Mouse (Mus musculus) megakaryocyte, adult 5-6 weeks (primary cell): ENCODE data around the gene Mb21d2. TPM values are rescaled to one million over a fixed set of nuclear protein-coding genes. Genes with fewer than 3 reads are reported as not detected.

Source experiments
- ATAC-seq: 2 replicates; pipeline ENCODE4 v1.8.0; 2016; ENCODE audit warnings: mild to moderate bottlenecking, inconsistent platforms; ENCODE audit not compliant: poor library complexity, severe bottlenecking
- total RNA-seq, 2 experiments: library from RNA; stranded (forward) in 1 of 2; stranded (reverse) in 1 of 2; fragments of 153-499, 151-499 nt in 1 of 2; fragments of 221-1000, 200-1000 nt in 1 of 2; gene quantifications; 2 replicates each; pipeline versions ENCODE4 v1.2.3 to v1.2.4; 2015 to 2017

Gene Mb21d2
- total RNA-seq, 2 experiments from 2014 or later, result not detected

DNA sequence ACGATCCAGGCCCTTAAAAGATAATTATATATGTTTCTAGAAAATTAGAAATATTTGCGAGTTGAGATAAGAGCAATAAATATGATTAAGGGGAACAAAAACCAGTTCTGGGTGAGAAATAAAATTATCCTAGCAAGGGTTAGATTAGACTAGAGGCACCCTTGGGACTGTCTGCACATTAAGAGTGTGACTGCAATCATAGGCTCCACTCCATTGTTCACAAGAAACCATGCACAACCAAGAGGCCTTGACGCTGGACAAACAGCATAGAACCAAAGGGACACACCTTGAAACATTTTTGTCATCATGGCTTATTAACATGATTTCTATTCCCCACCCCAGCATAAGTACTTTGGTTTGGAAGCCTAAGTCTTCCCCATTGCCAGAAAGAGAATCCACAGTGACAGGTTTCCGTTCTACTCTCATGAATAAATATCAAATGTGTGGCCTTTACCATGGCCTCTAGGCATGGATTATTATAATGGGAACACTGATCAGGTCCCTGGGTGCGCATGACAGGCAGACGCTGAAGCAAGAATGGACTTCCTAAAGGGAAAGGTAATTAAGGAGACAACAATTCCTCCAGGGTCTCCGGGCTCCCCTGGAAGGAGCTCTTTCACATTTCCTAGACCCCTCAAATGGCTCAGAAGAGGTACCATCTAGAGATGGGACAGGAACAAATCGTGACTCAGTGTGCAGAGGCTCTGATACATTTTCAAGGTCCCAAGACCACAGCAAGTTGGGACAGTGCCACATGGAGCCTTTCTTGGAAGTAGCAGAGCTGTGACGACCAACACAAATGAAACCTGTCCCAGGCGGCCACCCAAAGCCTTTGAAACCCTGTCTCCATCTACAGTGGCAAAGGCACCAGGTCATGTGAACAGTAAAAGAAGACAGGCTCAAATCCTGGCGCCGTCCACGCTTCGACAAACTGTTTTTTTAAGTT, 26.6 kb downstream of the Mb21d2 start:
- no peak for ATAC-seq

DNA sequence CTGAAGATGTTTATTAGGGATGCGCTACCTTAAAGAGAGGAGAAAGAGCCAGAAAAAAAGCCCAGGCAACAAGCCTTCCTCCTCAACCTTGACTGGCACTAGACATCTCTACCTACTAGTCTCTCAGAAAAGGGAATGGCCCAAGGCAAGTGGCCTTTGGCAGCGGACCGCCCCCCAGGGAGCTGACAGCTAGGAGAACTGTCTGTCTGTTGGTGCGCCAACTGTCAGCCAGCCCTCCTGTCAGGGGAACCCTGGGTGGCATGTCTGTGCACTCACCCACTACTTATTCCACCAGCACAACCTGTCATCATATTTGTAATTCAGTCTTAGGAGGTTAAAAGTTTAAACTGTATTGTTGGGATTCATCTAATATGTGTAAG, 30.3 kb downstream of the Mb21d2 start:
- no peak for ATAC-seq

DNA sequence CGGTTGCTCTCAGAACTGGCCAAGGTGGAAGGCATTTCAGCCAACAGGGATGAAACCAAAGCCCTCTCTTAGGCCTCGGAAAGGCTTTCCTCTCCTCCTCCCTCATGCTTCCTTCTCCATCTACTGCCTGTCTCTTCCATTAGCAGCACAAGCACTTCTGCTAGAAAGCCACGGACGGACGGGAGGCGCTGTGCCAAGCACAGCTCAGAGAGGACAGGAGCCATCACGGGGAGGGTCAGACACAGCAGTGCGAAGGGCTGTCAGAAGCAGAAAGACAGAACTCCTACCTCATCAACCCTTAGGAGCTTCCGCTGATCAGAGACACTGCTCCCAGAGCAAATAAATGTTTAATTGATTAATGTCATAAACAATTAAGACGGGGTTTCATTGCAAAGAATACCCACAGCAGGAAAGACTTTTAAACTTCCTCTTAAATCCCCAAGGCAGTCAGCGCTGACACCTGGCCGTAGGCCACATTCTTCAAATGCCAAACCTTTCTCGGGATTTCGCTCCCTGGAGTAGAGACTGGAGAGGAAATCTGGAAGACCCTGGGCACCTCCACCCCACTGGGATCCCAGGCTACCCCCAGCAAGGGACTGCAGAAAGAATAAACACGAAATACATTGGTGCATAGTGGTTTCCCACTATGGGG, 30.8 kb downstream of the Mb21d2 start:
- ATAC-seq, result no peak

DNA sequence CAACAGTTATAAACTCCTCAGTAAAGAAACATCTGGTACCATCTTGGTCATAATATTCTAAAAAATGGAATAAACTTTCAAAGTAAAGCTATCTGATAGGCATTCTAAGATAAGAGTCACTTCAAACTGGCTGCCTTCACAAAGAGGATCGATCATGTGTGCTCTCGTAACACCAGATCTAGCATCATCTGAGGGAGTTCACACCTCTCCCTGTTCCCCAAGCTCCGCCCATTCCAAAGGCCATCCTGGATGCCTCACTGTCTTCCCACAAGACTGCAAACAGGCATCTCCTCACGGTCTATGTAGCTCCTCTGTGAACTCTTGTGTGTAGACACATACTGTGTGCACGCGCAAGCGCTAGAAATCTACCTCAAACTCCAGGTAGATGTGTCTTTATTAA, 32.9 kb downstream of the Mb21d2 start:
- ATAC-seq, result no peak

DNA sequence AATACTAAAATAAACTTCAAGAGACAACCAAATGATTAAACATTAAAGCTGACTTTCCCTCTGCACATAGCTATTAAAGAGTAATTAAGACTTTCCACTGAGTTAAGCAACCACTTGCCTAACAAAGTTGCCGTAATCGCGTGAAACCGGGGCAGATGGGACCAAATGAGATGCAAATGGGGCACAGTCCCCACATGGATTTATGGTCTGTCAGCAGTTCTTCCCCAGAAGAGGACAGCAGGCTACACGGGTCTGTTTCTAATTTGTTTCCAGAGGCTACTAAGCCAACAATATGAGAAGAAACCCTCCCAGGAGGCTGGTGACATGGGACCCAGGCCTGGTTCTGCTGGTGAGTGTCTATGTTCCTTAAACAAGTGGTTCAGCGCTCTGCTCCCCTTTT, 34.6 kb downstream of the Mb21d2 start:
- ATAC-seq, result no peak

DNA sequence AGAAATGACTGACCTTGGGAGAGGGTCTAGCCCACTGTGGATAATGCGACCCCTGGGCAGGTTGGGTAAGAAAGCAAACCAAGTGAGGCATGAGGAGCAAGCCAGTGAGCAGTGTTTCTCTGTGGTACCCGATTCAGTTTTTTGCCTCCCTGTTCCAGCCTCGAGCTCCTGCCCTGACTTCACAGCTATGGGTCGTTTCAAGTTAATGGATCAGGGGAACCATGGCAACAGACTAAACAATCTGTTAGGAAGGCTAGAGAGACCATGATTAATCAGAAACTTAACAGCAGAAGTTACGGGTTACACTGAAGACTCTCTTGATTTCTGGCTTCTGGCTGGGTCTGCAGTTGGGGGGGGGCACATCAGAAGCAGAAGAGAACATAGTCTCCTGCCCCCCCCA, 36.2 kb downstream of the Mb21d2 start:
- ATAC-seq, result no peak

DNA sequence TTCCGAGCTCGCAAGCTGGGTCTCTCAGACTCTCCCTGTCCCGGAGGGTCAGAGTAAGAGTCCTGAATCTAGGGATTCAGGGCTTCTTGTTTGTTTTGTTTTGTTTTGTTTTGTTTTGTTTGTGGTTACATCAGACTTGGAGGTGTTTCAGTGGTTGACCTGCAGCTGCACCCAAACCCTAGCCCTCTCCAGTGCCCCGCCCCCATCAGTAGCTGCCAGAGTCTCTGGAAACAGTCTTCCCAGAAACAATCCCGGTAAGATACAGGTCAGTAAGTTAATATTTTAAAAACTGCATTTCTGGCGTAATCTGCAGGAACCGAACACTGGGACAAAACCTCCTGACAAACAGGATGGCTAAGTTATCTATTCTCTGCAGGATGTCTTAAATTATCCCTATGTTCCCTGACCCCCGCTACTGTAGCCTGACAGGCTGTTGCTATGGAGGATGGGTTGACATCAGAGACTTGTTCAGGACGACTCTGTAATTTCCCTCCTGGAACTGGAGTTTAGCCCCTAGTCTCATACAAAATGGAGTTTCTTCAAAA, 43.2 kb downstream of the Mb21d2 start:
- no peak for ATAC-seq

DNA sequence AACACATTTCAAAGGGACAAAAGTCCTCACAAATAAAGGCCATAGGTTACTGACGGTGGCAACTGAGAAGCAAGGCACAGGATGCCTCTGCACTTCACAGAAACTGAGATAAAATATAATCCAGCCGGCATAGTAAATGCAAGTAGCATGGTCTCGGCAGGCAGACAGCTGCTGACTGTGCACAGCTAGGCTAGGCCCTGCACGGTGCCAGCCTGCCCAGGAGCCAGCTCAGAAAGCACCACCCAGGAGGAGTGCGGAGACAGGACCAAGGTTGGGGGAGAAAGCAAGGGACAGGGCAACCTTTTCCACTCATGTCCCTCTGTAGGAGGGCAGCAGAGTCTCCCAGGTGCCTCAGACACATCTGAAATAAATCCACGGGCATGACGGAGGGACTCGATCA, 44.0 kb downstream of the Mb21d2 start:
- ATAC-seq, result no peak

DNA sequence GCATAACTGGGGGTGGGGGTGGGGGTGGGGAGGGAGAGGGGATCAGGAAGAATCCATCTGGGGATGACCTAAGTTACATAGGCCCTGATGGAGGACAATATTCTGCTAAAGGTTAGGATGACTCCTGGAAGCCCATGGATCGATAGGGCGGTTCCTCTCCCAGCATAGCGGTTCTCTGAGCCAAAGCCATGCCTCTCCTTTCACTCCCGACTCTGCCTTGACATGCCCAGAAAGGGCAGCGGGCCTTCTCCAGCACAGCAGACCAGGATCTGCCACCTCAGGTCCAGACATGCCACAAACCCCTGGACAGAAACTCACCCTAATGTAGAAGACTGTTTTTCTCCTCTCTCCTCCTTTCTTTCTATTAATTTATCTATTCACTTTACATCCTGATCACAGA, 44.8 kb downstream of the Mb21d2 start:
- ATAC-seq, result no peak

DNA sequence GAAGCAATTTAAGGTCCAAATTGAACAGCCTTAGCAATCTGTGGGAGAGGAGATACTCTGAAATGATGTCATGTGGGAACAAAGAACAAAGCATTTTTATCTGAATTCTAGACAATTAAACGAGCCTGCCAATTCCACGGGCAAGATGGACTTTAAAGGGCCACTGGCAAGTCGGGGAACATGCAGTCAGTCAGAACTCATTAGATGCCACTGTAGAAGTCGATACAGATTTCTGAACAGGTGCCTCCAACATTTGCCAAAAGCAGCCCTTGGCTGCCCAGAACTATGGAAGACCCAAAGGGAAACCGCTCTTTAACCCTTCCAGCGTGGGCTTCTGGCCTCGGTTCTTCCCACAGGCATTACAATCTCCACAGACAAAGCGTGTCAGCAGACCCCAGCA, 45.8 kb downstream of the Mb21d2 start:
- ATAC-seq, result no peak

DNA sequence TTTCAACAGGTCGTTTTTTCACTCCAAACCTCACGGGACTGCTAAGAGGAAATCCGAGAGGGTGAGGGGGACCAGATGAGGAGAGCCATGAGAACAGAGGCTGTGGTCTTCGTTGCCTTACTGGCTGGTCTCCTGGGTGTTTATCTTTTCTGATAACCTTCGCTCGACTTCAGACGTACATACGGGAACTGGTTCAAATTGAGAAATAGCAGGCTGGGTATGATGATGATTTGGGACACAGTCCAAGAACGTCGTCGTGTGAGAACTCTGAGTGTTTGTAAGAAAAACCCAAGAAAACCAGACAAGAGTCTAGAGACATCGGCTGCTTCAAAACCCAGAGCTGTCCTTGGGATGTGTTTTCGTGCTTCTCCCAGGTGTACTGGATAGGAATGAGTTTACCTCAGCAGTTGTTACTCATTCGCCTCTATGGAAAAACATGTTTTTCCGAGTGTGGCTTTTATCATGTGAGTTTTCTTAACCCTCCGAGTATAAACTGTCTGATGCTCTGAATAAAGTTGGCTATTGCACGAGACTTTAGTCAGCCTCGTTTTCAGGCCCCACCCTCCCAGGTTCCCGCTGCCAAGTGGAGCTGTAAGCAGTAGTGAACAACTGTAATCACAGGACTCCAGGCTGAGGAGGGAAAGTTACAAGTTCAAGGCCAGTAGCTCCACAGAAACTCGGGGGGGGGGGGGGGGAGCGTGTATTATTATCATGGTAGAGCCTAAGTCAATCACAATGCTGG, 46.6 kb downstream of the Mb21d2 start:
- ATAC-seq, result no peak

DNA sequence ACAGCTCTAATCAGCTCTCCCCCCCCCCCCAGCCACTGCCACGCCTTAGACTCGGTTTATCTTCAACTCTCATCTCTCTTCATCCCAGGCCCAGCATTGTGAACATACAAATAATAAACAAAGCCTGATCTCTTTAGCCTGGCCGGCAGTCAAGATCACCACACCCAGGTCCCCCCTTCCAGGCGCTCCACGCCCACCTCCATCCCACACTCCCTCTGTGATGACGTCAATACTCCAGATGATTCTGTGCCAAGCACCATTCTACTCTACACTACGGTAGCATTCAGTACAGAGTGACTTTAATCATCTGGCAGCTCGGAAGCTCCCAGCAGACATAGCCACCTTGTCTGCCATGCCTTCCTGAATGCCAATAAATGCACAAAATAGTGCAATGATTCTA, 47.7 kb downstream of the Mb21d2 start:
- no peak for ATAC-seq

DNA sequence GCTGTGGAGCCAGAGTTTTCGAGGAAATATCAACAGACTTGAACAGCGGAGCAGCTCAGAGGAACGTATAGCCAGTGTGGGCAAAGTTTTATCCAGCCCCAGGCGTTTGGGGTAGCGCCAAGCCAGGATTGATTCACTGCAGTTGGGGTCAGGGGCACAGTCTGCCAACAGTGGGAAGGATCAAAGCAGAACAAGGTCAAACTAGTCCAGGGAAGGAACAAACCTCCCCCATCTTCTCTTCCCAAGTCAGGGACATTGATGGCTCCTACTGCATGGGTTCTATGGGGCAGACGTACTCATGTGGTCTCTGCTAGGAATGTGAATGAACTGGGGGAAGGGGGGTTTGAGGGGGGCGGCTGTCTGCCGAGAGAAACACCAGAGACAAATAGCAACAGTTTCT, 48.7 kb downstream of the Mb21d2 start:
- ATAC-seq, result no peak

DNA sequence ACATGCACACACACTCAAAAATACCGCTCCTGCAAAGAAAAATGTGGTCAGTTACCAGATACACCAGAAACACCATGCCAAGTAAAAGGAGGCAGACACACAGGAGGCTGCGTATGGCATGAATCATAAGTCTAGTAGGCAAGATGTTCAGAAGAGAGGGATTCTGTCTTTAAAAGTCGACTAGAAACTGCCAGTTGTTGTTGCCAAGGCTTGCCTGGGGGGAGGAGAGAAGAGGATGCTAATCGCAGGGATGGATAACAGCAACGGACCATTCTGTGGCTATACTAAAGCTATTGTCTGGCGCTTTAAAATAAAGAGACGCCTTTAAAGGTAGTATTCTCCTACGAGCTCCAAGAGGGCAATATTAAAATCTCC, 49.2 kb downstream of the Mb21d2 start:
- ATAC-seq, result no peak

DNA sequence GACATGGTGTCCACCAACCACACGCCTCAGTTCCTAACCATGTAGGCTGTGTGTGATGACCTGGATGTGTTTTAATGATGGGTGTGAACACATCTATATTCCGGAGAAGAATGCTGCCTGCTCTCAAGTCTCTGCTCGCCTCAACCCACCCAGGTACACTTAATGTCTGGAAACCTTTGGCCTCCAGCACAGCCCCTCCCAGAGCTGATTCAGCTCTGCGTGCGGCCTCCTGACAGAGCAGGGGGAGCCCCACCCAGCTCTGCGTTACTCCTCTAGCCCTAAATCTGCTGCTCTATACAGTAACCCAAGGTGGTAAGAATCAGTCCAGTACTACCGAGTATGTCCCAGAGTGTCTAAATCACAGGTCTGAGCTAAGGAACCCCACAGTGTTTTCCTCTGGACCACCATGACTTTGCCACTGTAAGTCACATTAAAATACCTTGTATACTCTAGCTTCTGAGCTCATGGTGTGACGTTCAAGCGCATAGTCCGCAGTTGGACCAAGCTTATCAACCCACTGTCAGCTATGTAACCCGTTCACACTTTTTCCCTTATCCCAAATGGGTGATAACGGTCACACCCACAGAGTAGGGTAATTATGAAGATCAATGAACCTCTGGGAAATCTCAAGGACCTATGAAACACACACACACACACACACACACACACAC, 49.7 kb downstream of the Mb21d2 start:
- ATAC-seq, result no peak

DNA sequence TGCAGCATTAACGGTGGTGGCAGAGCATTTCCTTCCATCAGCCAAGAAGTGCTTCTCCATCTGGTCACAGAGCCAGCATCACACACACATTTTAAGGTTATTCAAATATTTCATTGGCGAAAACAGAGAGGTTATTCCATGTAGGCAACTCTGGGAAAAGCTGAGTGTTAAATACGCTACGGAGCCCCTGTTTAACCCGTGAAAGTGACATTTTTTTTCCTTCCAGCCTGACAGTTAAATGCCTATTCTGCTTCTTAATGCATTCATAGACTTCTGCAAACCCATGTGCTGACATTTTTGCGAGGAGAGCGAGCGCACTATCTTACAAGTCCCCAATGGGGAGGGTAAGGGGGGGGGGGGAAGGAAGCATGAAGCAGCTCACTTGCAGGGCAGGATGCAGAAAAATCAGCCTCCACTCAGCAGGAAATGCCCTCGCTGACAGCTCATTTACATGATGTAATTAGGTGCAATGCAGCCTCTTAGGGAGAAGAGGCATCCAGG, 52.3 kb downstream of the Mb21d2 start:
- no peak for ATAC-seq

DNA sequence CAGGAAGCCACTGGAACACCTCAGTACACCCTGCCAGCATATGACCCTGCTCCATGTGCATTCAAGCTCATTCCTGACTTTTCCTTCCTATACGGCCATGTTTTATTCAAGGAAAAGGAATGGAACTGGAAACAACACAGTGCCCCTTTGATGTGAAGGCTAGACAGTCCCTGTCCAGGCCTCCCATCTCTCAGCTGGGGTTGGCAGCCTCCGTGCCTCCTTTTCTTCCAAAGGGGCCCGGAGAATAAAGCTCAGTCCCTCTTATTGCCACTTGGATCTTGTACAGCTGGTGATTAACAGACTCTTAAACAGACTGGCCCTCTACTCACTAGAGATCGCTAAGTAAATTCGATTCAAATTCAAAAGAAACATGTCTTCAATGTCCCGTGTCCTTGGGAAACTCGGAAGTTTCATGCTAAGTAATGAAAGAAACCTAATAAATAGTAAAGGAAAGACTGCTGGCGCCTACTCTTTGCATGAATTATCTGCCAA, 56.0 kb downstream of the Mb21d2 start:
- no peak for ATAC-seq

DNA sequence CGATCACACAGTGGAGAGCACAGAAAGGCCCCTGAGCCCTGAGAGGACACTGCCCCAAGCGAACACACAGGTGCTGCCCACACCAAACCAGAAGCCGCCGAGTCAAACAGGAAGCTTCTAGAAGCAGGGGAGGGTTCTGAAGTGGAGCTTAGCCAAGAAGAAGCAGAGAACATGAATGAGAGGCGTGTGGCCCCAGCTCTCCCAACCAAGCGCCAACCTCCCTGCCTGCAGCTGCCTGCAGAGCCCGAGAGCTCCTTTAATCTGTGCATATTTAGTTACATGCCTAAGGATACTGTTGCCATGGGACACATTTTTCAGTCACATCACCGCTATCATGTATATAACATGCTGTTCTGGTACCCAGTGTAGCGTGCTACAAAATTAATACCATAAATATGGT, 58.6 kb downstream of the Mb21d2 start:
- ATAC-seq, result no peak

DNA sequence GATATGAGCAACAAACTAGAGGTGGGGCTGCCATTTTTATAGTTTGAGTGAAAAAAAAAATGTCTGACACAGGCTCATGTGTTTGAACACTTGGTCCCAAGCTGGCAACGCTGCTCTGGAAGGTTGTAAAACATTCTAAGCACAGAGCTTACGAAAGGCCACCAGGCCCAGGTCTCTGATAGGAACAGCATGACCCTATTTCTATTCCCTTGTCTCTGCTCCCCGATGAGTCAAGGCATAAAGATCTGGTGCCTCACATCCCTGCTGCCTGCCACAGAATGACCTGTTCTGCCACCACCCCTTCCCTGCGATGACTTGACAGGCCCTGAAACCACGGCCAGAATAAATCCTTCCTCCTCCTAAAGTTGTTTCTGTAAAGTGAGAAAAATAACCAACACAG, 59.0 kb downstream of the Mb21d2 start:
- ATAC-seq, result no peak

DNA sequence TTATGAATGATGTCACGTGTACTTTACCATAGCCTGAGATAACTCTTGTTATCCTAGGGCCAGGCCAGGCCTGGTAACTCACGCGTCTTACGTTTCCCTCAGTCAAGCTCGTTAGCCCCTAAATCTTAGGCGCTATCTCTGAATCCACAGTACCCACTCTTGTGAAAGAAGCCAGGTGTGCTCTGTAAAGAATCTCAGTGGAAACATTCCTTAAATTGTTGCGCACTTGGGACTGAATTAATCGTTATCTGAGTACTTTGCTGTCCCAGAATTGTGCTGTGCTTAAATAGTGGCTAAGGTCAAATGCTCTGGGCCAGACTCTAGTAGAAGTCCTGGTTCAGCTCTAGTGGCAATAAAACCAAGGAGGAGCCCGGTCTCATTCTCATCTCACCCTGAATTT, 60.6 kb downstream of the Mb21d2 start:
- no peak for ATAC-seq
